Mouse (Mus musculus): ENCODE results near the gene Spock1. TPM values are rescaled to one million over a fixed set of nuclear protein-coding genes. Genes with fewer than 3 reads are reported as not detected.

Gene Spock1
- total RNA-seq, 1 experiment: 0.40 TPM

GRCm38 (mm10) chr13:57786278-57786677 is 121.9 kb downstream of the Spock1 start:
- DNase-seq (ENCODE audit: low read depth, low spot score): no peak
- no peaks in the 10 kb centered on the region for H3K9me3 ChIP-seq (ENCODE audit: control insufficient read depth, insufficient read depth, low read depth, low read length)
- H3K4me1 ChIP-seq (ENCODE audit: control insufficient read depth in 2 of 2, insufficient read depth in 2 of 2, low read length in 2 of 2, poor library complexity in 1 of 2): no peaks in the 10 kb centered on the region
- H3K27ac ChIP-seq (ENCODE audit: insufficient read depth, low read depth, low read length, poor library complexity, severe bottlenecking): no peak overlapping the region
- TF ChIP-seq CHD2 (IDR thresholded peaks at IDR 0.05; ENCODE audit: low read depth, low read length) (no peak), ZNF384 (IDR thresholded peaks at IDR 0.05; ENCODE audit: low read depth, low read length) (no peak), MAFK (IDR thresholded peaks at IDR 0.05; ENCODE audit: insufficient read depth, low read depth, low read length) (no peak), ZC3H11A (IDR thresholded peaks at IDR 0.05; ENCODE audit: borderline replicate concordance, low read depth, low read length) (no peak), HCFC1 (IDR thresholded peaks at IDR 0.05; ENCODE audit: borderline replicate concordance, insufficient read depth, low read length) (no peak)
- no peaks in the 10 kb centered on the region for H3K36me3 ChIP-seq (ENCODE audit: control insufficient read depth, insufficient read depth, low read length, poor library complexity, severe bottlenecking)
- in situ Hi-C loops (cut with MboI; ENCODE audit: low sequenced_read_pairs in 2 of 2, unreplicated experiment in 2 of 2): no loop called here
- no peak overlapping the region for H3K9ac ChIP-seq (ENCODE audit: insufficient read depth, low read depth, low read length, poor library complexity, severe bottlenecking)
- H3K4me3 ChIP-seq (ENCODE audit: insufficient read depth in 1 of 2, low read depth in 1 of 2, low read length in 2 of 2, poor library complexity in 1 of 2, severe bottlenecking in 1 of 2): no peak overlapping the region

GRCm38 (mm10) chr13:57782975-57783374 is 125.2 kb downstream of the Spock1 start:
- H3K36me3 ChIP-seq (ENCODE audit: control insufficient read depth, insufficient read depth, low read length, poor library complexity, severe bottlenecking): no peaks in the 10 kb centered on the region
- in situ Hi-C loops (cut with MboI; ENCODE audit: low sequenced_read_pairs in 2 of 2, unreplicated experiment in 2 of 2): no loop called here
- TF ChIP-seq CHD2 (IDR thresholded peaks at IDR 0.05; ENCODE audit: low read depth, low read length) (no peak), MAFK (IDR thresholded peaks at IDR 0.05; ENCODE audit: insufficient read depth, low read depth, low read length) (no peak), HCFC1 (IDR thresholded peaks at IDR 0.05; ENCODE audit: borderline replicate concordance, insufficient read depth, low read length) (no peak), ZC3H11A (IDR thresholded peaks at IDR 0.05; ENCODE audit: borderline replicate concordance, low read depth, low read length) (no peak), ZNF384 (IDR thresholded peaks at IDR 0.05; ENCODE audit: low read depth, low read length) (no peak)
- H3K9me3 ChIP-seq (ENCODE audit: control insufficient read depth, insufficient read depth, low read depth, low read length): no peaks in the 10 kb centered on the region
- H3K9ac ChIP-seq (ENCODE audit: insufficient read depth, low read depth, low read length, poor library complexity, severe bottlenecking): no peak overlapping the region
- H3K4me1 ChIP-seq (ENCODE audit: control insufficient read depth in 2 of 2, insufficient read depth in 2 of 2, low read length in 2 of 2, poor library complexity in 1 of 2): no peaks in the 10 kb centered on the region
- H3K4me3 ChIP-seq (ENCODE audit: insufficient read depth in 1 of 2, low read depth in 1 of 2, low read length in 2 of 2, poor library complexity in 1 of 2, severe bottlenecking in 1 of 2): no peak overlapping the region
- no peak for DNase-seq (ENCODE audit: low read depth, low spot score)
- H3K27ac ChIP-seq (ENCODE audit: insufficient read depth, low read depth, low read length, poor library complexity, severe bottlenecking): no peak overlapping the region

- Histone ChIP-seq H3K9ac (ENCODE audit: insufficient read depth, low read depth, low read length, poor library complexity, severe bottlenecking) (no peak overlapping the region), H3K9me3 (ENCODE audit: control insufficient read depth, insufficient read depth, low read depth, low read length) (no peaks in the 10 kb centered on the region), H3K36me3 (ENCODE audit: control insufficient read depth, insufficient read depth, low read length, poor library complexity, severe bottlenecking) (no peaks in the 10 kb centered on the region), H3K4me3 (ENCODE audit: insufficient read depth in 1 of 2, low read depth in 1 of 2, low read length in 2 of 2, poor library complexity in 1 of 2, severe bottlenecking in 1 of 2) (no peak overlapping the region), H3K4me1 (ENCODE audit: control insufficient read depth in 2 of 2, insufficient read depth in 2 of 2, low read length in 2 of 2, poor library complexity in 1 of 2) (no peaks in the 10 kb centered on the region), H3K27ac (ENCODE audit: insufficient read depth, low read depth, low read length, poor library complexity, severe bottlenecking) (no peak overlapping the region)
- TF ChIP-seq HCFC1 (IDR thresholded peaks at IDR 0.05; ENCODE audit: borderline replicate concordance, insufficient read depth, low read length) (no peak), ZC3H11A (IDR thresholded peaks at IDR 0.05; ENCODE audit: borderline replicate concordance, low read depth, low read length) (no peak), ZNF384 (IDR thresholded peaks at IDR 0.05; ENCODE audit: low read depth, low read length) (no peak)
- DNase-seq (ENCODE audit: low read depth, low spot score): no peak
- in situ Hi-C loops (cut with MboI; ENCODE audit: low sequenced_read_pairs in 2 of 2, unreplicated experiment in 2 of 2): no loop called here
These were observed 126.0 kb downstream of the Spock1 start for GRCm38 (mm10) chr13:57782107-57782561.

GRCm38 (mm10) chr13:57779146-57779545 is 129.0 kb downstream of the Spock1 start:
- no peak overlapping the region for H3K4me3 ChIP-seq (ENCODE audit: insufficient read depth in 1 of 2, low read depth in 1 of 2, low read length in 2 of 2, poor library complexity in 1 of 2, severe bottlenecking in 1 of 2)

GRCm38 (mm10) chr13:57778524-57778923 is 129.6 kb downstream of the Spock1 start:
- no peak for TF ChIP-seq ZNF384 (IDR thresholded peaks at IDR 0.05; ENCODE audit: low read depth, low read length)
- TF ChIP-seq CHD2 (IDR thresholded peaks at IDR 0.05; ENCODE audit: low read depth, low read length): no peak
- TF ChIP-seq MAFK (IDR thresholded peaks at IDR 0.05; ENCODE audit: insufficient read depth, low read depth, low read length): no peak
- no peak for TF ChIP-seq HCFC1 (IDR thresholded peaks at IDR 0.05; ENCODE audit: borderline replicate concordance, insufficient read depth, low read length)
- H3K9me3 ChIP-seq (ENCODE audit: control insufficient read depth, insufficient read depth, low read depth, low read length): no peaks in the 10 kb centered on the region
- H3K27ac ChIP-seq (ENCODE audit: insufficient read depth, low read depth, low read length, poor library complexity, severe bottlenecking): no peak overlapping the region
- H3K4me3 ChIP-seq (ENCODE audit: insufficient read depth in 1 of 2, low read depth in 1 of 2, low read length in 2 of 2, poor library complexity in 1 of 2, severe bottlenecking in 1 of 2): no peak overlapping the region
- no peak overlapping the region for H3K9ac ChIP-seq (ENCODE audit: insufficient read depth, low read depth, low read length, poor library complexity, severe bottlenecking)
- H3K4me1 ChIP-seq (ENCODE audit: control insufficient read depth in 2 of 2, insufficient read depth in 2 of 2, low read length in 2 of 2, poor library complexity in 1 of 2): no peaks in the 10 kb centered on the region
- no peak for DNase-seq (ENCODE audit: low read depth, low spot score)
- in situ Hi-C loops (cut with MboI; ENCODE audit: low sequenced_read_pairs in 2 of 2, unreplicated experiment in 2 of 2): no loop called here
- no peaks in the 10 kb centered on the region for H3K36me3 ChIP-seq (ENCODE audit: control insufficient read depth, insufficient read depth, low read length, poor library complexity, severe bottlenecking)

More at GRCm38 (mm10) chr13:57779146-57779545, 129.0 kb downstream of the Spock1 start:
- Histone ChIP-seq H3K4me1 (ENCODE audit: control insufficient read depth in 2 of 2, insufficient read depth in 2 of 2, low read length in 2 of 2, poor library complexity in 1 of 2) (no peaks in the 10 kb centered on the region), H3K27ac (ENCODE audit: insufficient read depth, low read depth, low read length, poor library complexity, severe bottlenecking) (no peak overlapping the region), H3K36me3 (ENCODE audit: control insufficient read depth, insufficient read depth, low read length, poor library complexity, severe bottlenecking) (no peaks in the 10 kb centered on the region), H3K9ac (ENCODE audit: insufficient read depth, low read depth, low read length, poor library complexity, severe bottlenecking) (no peak overlapping the region), H3K9me3 (ENCODE audit: control insufficient read depth, insufficient read depth, low read depth, low read length) (no peaks in the 10 kb centered on the region)
- peak; percentile 51 for DNase-seq (ENCODE audit: low read depth, low spot score)
- in situ Hi-C loops (cut with MboI; ENCODE audit: low sequenced_read_pairs in 2 of 2, unreplicated experiment in 2 of 2): no loop called here
- no peak for TF ChIP-seq ZNF384 (IDR thresholded peaks at IDR 0.05; ENCODE audit: low read depth, low read length)

Measured in ES-E14 (cell line).